Mouse (Mus musculus): ENCODE measurements around the gene Gm10518.

Gm10518 gene

GRCm38 (mm10) chr1:179833596-179833995, 30.4 kb downstream of the Gm10518 start:
- no peak for DNase-seq (ENCODE audit: low read depth)

- no peak for DNase-seq (ENCODE audit: low read depth)
Measured at GRCm38 (mm10) chr1:179835753-179836425, 32.7 kb downstream of the Gm10518 start.

GRCm38 (mm10) chr1:179836426-179837404, 33.5 kb downstream of the Gm10518 start:
- no peak for DNase-seq (ENCODE audit: low read depth)

- peak; percentile 32 for DNase-seq (ENCODE audit: low read depth)
Measured at GRCm38 (mm10) chr1:179842568-179842967, 39.4 kb downstream of the Gm10518 start.

- no peak for DNase-seq (ENCODE audit: low read depth)
Measured at GRCm38 (mm10) chr1:179843981-179844380, 40.8 kb downstream of the Gm10518 start.

DNA sequence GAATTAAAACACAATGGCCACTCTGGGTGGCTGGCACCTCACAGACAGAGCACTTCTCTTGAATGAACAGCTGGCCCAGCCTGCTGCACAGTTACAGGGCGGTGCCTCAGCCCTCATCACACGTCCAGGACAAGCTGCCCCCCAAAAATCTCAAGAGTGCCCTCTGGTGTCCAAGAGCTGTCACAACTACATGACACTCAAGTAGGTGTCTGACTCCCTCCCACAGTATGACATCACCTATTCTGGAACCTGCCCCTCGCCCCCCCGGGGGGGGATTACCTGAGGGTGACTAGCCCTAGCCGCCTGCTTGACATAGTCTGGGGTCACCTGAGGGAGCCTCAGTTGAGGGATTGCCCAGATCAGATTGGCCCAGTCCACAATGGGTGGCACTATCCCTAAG, 41.7 kb downstream of the Gm10518 start:
- peak; percentile 73 for DNase-seq (ENCODE audit: low read depth)

GRCm38 (mm10) chr1:179845832-179846499, 42.8 kb downstream of the Gm10518 start:
- no peak for DNase-seq (ENCODE audit: low read depth)

GRCm38 (mm10) chr1:179847173-179847572, 44.0 kb downstream of the Gm10518 start:
- DNase-seq (ENCODE audit: low read depth), result no peak

DNA sequence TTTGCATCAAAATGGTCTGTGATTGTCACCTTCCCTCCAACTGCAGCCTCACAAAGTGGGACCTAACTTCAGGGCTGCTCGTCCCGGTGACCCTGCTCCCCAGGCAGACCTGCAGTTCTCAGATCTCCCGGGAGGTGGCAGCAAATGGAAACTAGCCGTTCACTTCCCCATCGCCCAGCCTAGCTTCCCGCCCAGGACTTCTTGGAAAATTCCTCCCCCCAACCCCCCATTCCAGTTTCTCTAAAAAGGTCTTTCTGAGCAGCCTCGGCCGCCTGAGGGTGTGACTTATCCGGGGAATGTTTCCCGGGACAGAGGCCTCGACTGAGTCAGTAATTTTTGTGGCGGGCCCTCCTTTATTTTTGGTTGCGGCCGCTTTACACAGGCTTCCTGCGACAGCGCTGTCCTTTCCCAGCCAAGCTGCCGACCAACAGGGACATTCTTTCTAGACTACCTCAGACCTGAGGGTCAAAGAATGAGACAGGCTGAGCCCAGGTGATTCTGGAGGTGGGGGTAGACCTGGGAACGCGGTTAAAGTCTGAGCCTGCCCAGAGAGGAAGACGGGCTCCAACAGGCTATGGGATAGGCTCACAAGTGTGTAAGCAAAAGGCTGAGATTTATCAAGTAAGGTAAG, 44.7 kb downstream of the Gm10518 start:
- DNase-seq (ENCODE audit: low read depth), result no peak

- no peak for DNase-seq (ENCODE audit: low read depth)
Measured at GRCm38 (mm10) chr1:179853421-179853820, 50.2 kb downstream of the Gm10518 start.

Data from c-Kit-positive CD71-negative TER-119-negative erythroid progenitor cells, embryonic 14.5 days (primary cell).